In genomic region chr17:23843141-23843811, GRCm38 (mm10) we compare ENCODE assay signal across 8 mouse cellular contexts. TPM values are rescaled to one million over a fixed set of nuclear protein-coding genes. Genes with fewer than 3 reads are reported as not detected.
DNase-seq lines count a peak whose midpoint lies in the region; ATAC-seq and TF ChIP-seq lines count a peak whose summit lies in the region.

No protein-coding gene starts in this region.

- H3K27ac ChIP-seq in testis, adult 2 months (ENCODE audit: control insufficient read depth, insufficient read depth, low read depth, low read length) = peak overlapping the region; percentile 16; the same call in 1 of the 2 replicates
- H3K27ac ChIP-seq in liver, embryonic 16.5 days (ENCODE audit: low read length) = no peak overlapping the region

- peak; percentile 35; the same call in 1 of the 2 replicates for TF ChIP-seq CTCF in testis, adult 2 months (IDR thresholded peaks at IDR 0.05; ENCODE audit: control insufficient read depth, insufficient read depth, insufficient replicate concordance, low read depth, low read length)

- H3K4me1 ChIP-seq in testis, adult 2 months (ENCODE audit: control insufficient read depth, insufficient read depth, low read length) = peaks cover 14% of the 10 kb centered on the region
- H3K4me1 ChIP-seq in liver, embryonic 16.5 days (ENCODE audit: control insufficient read depth, low read depth, low read length) = no peaks in the 10 kb centered on the region; the same call in 1 of the 2 replicates

- peak overlapping the region; percentile 41; the same call in 1 of the 2 replicates for H3K4me2 ChIP-seq in liver, embryonic 16.5 days (ENCODE audit: low read depth, low read length)

- no peaks in the 10 kb centered on the region for H3K9me3 ChIP-seq in liver, embryonic 16.5 days (replicated peaks; ENCODE audit: control insufficient read depth, low read length)

- no peak for ATAC-seq in CD4-positive, CD25-positive, alpha-beta regulatory T cell, adult 4 months
- no peak for ATAC-seq in liver, embryonic 16.5 days (ENCODE audit: low read depth)

- WGBS in liver, embryonic 16.5 days (ENCODE audit: insufficient replicate concordance) = 50% methylated on average over 23 of the region's 23 CpGs

- peak; percentile 58 for DNase-seq in CD4-positive, CD25-positive, alpha-beta regulatory T cell, adult 2 months (ENCODE audit: low read depth, low spot score)
- DNase-seq in testis, postnatal 10 days (ENCODE audit: low spot score) = no peak
- DNase-seq in layer of hippocampus, postnatal 36 days = no peak
- DNase-seq in left cerebral cortex, adult 18-20 months (ENCODE audit: low spot score in 2 of 2) = no peak
- DNase-seq in cerebellum, postnatal 4 days (ENCODE audit: low spot score in 2 of 2) = no peak

- no peaks in the 10 kb centered on the region for H3K27me3 ChIP-seq in testis, adult 2 months (ENCODE audit: control insufficient read depth, insufficient read depth, low read length)
- H3K27me3 ChIP-seq in liver, embryonic 16.5 days (ENCODE audit: control insufficient read depth, insufficient read depth, low read depth, low read length) = no peaks in the 10 kb centered on the region

- no peak for TF ChIP-seq POLR2A in testis, adult 2 months (IDR thresholded peaks at IDR 0.05; ENCODE audit: control insufficient read depth, low read depth, low read length)

- H3K36me3 ChIP-seq in testis, adult 2 months (ENCODE audit: control insufficient read depth, insufficient read depth, low read length) = no peaks in the 10 kb centered on the region
- no peaks in the 10 kb centered on the region for H3K36me3 ChIP-seq in liver, embryonic 16.5 days (ENCODE audit: control insufficient read depth, insufficient read depth)

- H3K9ac ChIP-seq in liver, embryonic 16.5 days (ENCODE audit: low read depth, low read length) = no peak overlapping the region

- peak overlapping the region; percentile 88 for H3K4me3 ChIP-seq in testis, adult 2 months (ENCODE audit: control insufficient read depth, low read depth, low read length)
- H3K4me3 ChIP-seq in liver, embryonic 16.5 days (ENCODE audit: low read depth, low read length) = no peak overlapping the region

RNA-seq across cellular contexts. Expression of gene Prss32, which starts 0.4 kb away (rescaled TPM):
- not detected for polyA plus RNA-seq in CD4-positive, CD25-positive, alpha-beta regulatory T cell, adult 4 months (2017; shearing (Covaris generic))
- polyA plus RNA-seq in testis, adult 2 months (2012; rRNA removed) = 0.30 and 0.36 TPM in 2 replicates
- not detected in 2 replicates for polyA plus RNA-seq in liver, embryonic 16.5 days (2015; fragmentation: Nextera tagmentation; extraction: Ambion mirVana)
- total RNA-seq in layer of hippocampus, postnatal 36 days (2021) = not detected
- not detected for total RNA-seq in left cerebral cortex, adult 18-20 months (2021)

RNA-seq across cellular contexts. Expression of gene Prss41, which starts 0.7 kb away (rescaled TPM):
- polyA plus RNA-seq in CD4-positive, CD25-positive, alpha-beta regulatory T cell, adult 4 months (2017; shearing (Covaris generic)) = 1 to 10 TPM; 5.6 to 5.7 TPM
- polyA plus RNA-seq in testis, adult 2 months (2012; rRNA removed) = 12.2 and 13.8 TPM in 2 replicates
- polyA plus RNA-seq in liver, embryonic 16.5 days (2015; fragmentation: Nextera tagmentation; extraction: Ambion mirVana) = 0.06 TPM in 1 of 2 replicates, not detected in the other
- 1 to 10 TPM; 2.0 to 2.1 TPM for total RNA-seq in layer of hippocampus, postnatal 36 days (2021)
- total RNA-seq in left cerebral cortex, adult 18-20 months (2021) = 1 to 10 TPM; 1.6 to 2.1 TPM

RNA-seq across cellular contexts. Expression of gene Prss33, which starts 7.4 kb away (rescaled TPM):
- polyA plus RNA-seq in CD4-positive, CD25-positive, alpha-beta regulatory T cell, adult 4 months (2017; shearing (Covaris generic)) = not detected
- polyA plus RNA-seq in testis, adult 2 months (2012; rRNA removed) = 0.89 and 1.2 TPM in 2 replicates
- not detected in 2 replicates for polyA plus RNA-seq in liver, embryonic 16.5 days (2015; fragmentation: Nextera tagmentation; extraction: Ambion mirVana)
- not detected for total RNA-seq in layer of hippocampus, postnatal 36 days (2021)
- not detected for total RNA-seq in left cerebral cortex, adult 18-20 months (2021)

RNA-seq across cellular contexts. Expression of gene Elob, which starts 14.3 kb away (rescaled TPM):
- polyA plus RNA-seq in CD4-positive, CD25-positive, alpha-beta regulatory T cell, adult 4 months (2017; shearing (Covaris generic)) = 100 to 1,000 TPM; 600 to 664 TPM
- polyA plus RNA-seq in testis, adult 2 months (2012; rRNA removed) = 1,587 and 1,813 TPM in 2 replicates
- 426 and 436 TPM in 2 replicates for polyA plus RNA-seq in liver, embryonic 16.5 days (2015; fragmentation: Nextera tagmentation; extraction: Ambion mirVana)
- total RNA-seq in layer of hippocampus, postnatal 36 days (2021) = 100 to 1,000 TPM; 356 to 383 TPM
- 100 to 1,000 TPM; 359 to 364 TPM for total RNA-seq in left cerebral cortex, adult 18-20 months (2021)

RNA-seq across cellular contexts. Expression of gene Prss21, which starts 24.6 kb away (rescaled TPM):
- polyA plus RNA-seq in CD4-positive, CD25-positive, alpha-beta regulatory T cell, adult 4 months (2017; shearing (Covaris generic)) = not detected
- 208 and 246 TPM in 2 replicates for polyA plus RNA-seq in testis, adult 2 months (2012; rRNA removed)
- polyA plus RNA-seq in liver, embryonic 16.5 days (2015; fragmentation: Nextera tagmentation; extraction: Ambion mirVana) = not detected in 2 replicates
- total RNA-seq in layer of hippocampus, postnatal 36 days (2021) = not detected
- total RNA-seq in left cerebral cortex, adult 18-20 months (2021) = not detected
